Mouse (Mus musculus) MEL (cell line): ENCODE data around the gene Cd99l2. TPM values are rescaled to one million over a fixed set of nuclear protein-coding genes. Genes with fewer than 3 reads are reported as not detected.

Source experiments
- DNase-seq: peaks from one replicate; pipeline ENCODE4 v3.0.0; 2011; ENCODE audit warnings: low read depth, low spot score
- H3K27ac ChIP-seq: 2 replicates; pipeline ENCODE4 v1.5.1; 2012; ENCODE audit warnings: low read depth, mild to moderate bottlenecking, control low read depth, low read length, moderate library complexity; ENCODE audit not compliant: control insufficient read depth
- H3K27me3 ChIP-seq, 2 experiments: fragments of 150-350 bp in 1 of 2; sonication (generic) in 1 of 2; 2 replicates each; pipeline ENCODE4 v1.6.1; 2012; ENCODE audit warnings: low read length in 2 of 2, mild to moderate bottlenecking in 2 of 2, improper control_type of control experiment in 1 of 2, moderate library complexity in 1 of 2; ENCODE audit not compliant: insufficient read depth in 2 of 2, control insufficient read depth in 1 of 2
- H3K36me3 ChIP-seq, 2 experiments: 2 replicates each; pipeline ENCODE4 v1.6.1; 2012 to 2014; ENCODE audit warnings: low read length in 2 of 2, improper control_type of control experiment in 1 of 2, inconsistent platforms in 1 of 2, mild to moderate bottlenecking in 1 of 2; ENCODE audit not compliant: insufficient read depth in 2 of 2, control insufficient read depth in 1 of 2
- H3K4me1 ChIP-seq, 2 experiments: fragments of 150-350 bp in 1 of 2; sonication (generic) in 1 of 2; 2 replicates each; pipeline ENCODE4 v1.6.1; 2012; ENCODE audit warnings: low read length in 2 of 2, improper control_type of control experiment in 1 of 2, mild to moderate bottlenecking in 1 of 2; ENCODE audit not compliant: insufficient read depth in 2 of 2, control insufficient read depth in 1 of 2
- H3K4me3 ChIP-seq, 2 experiments: fragments of 150-350 bp in 1 of 2; sonication (generic) in 1 of 2; 2 replicates each; pipeline ENCODE4 v1.5.1; 2012; ENCODE audit warnings: low read depth in 2 of 2, low read length in 2 of 2, mild to moderate bottlenecking in 2 of 2, moderate library complexity in 2 of 2, control low read depth in 1 of 2, improper control_type of control experiment in 1 of 2; ENCODE audit not compliant: control insufficient read depth in 1 of 2, insufficient read depth in 1 of 2
- H3K79me2 ChIP-seq: 2 replicates; pipeline ENCODE4 v1.6.1; 2012; ENCODE audit warnings: mild to moderate bottlenecking, low read length, moderate library complexity; ENCODE audit not compliant: control insufficient read depth, poor library complexity, insufficient read depth
- H3K9ac ChIP-seq: 2 replicates; pipeline ENCODE4 v1.6.1; 2012; ENCODE audit warnings: low read depth, mild to moderate bottlenecking, control low read depth, low read length, moderate library complexity; ENCODE audit not compliant: control insufficient read depth, poor library complexity, severe bottlenecking
- H3K9me3 ChIP-seq: fragments of 150-350 bp; sonication (generic); replicated peaks from 2 replicates; pipeline ENCODE4 v1.6.1; 2012; ENCODE audit warnings: mild to moderate bottlenecking, low read length, improper control_type of control experiment, moderate library complexity; ENCODE audit not compliant: insufficient read depth
- BHLHE40 ChIP-seq: IDR thresholded peaks from 2 replicates; pipeline ENCODE4 v1.6.1; 2012; ENCODE audit warnings: low read depth, mild to moderate bottlenecking, inconsistent platforms, low read length, improper control_type of control experiment, borderline replicate concordance
- CTCF ChIP-seq, 3 experiments: IDR thresholded peaks in 2 of 3; conservative IDR thresholded peaks in 1 of 3; 2 replicates each; pipeline ENCODE4 v1.5.1; 2011 to 2012; ENCODE audit warnings: low read length in 3 of 3, low read depth in 2 of 3, mild to moderate bottlenecking in 2 of 3, improper control_type of control experiment in 1 of 3, inconsistent platforms in 1 of 3, mixed read lengths in 1 of 3, moderate library complexity in 1 of 3; ENCODE audit not compliant: control insufficient read depth in 1 of 3, insufficient read depth in 1 of 3, poor library complexity in 1 of 3, severe bottlenecking in 1 of 3
- E2F4 ChIP-seq: IDR thresholded peaks from 2 replicates; pipeline ENCODE4 v1.6.1; 2011; ENCODE audit warnings: low read depth, low read length, improper control_type of control experiment, borderline replicate concordance
- GABPA ChIP-seq: IDR thresholded peaks from 2 replicates; pipeline ENCODE4 v1.6.1; 2012; ENCODE audit warnings: low read depth, mild to moderate bottlenecking, inconsistent platforms, low read length, improper control_type of control experiment, moderate library complexity
- HCFC1 ChIP-seq: IDR thresholded peaks from 2 replicates; pipeline ENCODE4 v1.6.1; 2012; ENCODE audit warnings: low read depth, mild to moderate bottlenecking, inconsistent platforms, low read length, improper control_type of control experiment, moderate library complexity
- JUND ChIP-seq: IDR thresholded peaks from 2 replicates; pipeline ENCODE4 v1.6.1; 2011; ENCODE audit warnings: low read depth, mild to moderate bottlenecking, improper control_type of control experiment, low read length
- KAT2A ChIP-seq: conservative IDR thresholded peaks from 2 replicates; pipeline ENCODE4 v1.6.1; 2012; ENCODE audit warnings: low read depth, low read length, improper control_type of control experiment, inconsistent platforms
- MAFK ChIP-seq: IDR thresholded peaks from 2 replicates; pipeline ENCODE4 v1.6.1; 2011; ENCODE audit warnings: low read depth, mild to moderate bottlenecking, low read length, improper control_type of control experiment, borderline replicate concordance
- MAX ChIP-seq: IDR thresholded peaks from 2 replicates; pipeline ENCODE4 v1.6.1; 2011; ENCODE audit warnings: low read length, improper control_type of control experiment
- MEF2A ChIP-seq: IDR thresholded peaks from 2 replicates; pipeline ENCODE4 v1.6.1; 2014; ENCODE audit warnings: low read depth, mild to moderate bottlenecking, inconsistent platforms, low read length, improper control_type of control experiment; ENCODE audit not compliant: poor library complexity, insufficient replicate concordance, severe bottlenecking; ENCODE audit errors: extremely low read depth
- MXI1 ChIP-seq: IDR thresholded peaks from 2 replicates; pipeline ENCODE4 v1.6.1; 2011; ENCODE audit warnings: mild to moderate bottlenecking, low read depth, low read length, improper control_type of control experiment
- NELFE ChIP-seq: IDR thresholded peaks from 2 replicates; pipeline ENCODE4 v1.6.1; 2011; ENCODE audit warnings: low read depth, low read length, improper control_type of control experiment
- NRF1 ChIP-seq: IDR thresholded peaks from 2 replicates; pipeline ENCODE4 v1.6.1; 2014; ENCODE audit warnings: low read depth, mild to moderate bottlenecking, inconsistent platforms, low read length, improper control_type of control experiment, moderate library complexity; ENCODE audit not compliant: poor library complexity, insufficient read depth, severe bottlenecking
- POLR2AphosphoS5 ChIP-seq: IDR thresholded peaks from 2 replicates; pipeline ENCODE4 v1.6.1; 2012; ENCODE audit warnings: low read depth, borderline replicate concordance, mild to moderate bottlenecking, inconsistent platforms, low read length, moderate library complexity, mixed read lengths
- SIN3A ChIP-seq: IDR thresholded peaks from 2 replicates; pipeline ENCODE4 v1.6.1; 2012; ENCODE audit warnings: low read length, improper control_type of control experiment, inconsistent platforms
- SMC3 ChIP-seq: IDR thresholded peaks from 2 replicates; pipeline ENCODE4 v1.6.1; 2011; ENCODE audit warnings: low read depth, low read length, improper control_type of control experiment
- TAL1 ChIP-seq: IDR thresholded peaks from 2 replicates; pipeline ENCODE4 v1.6.1; 2012; ENCODE audit warnings: mild to moderate bottlenecking, inconsistent platforms, low read length, moderate library complexity, mixed read lengths
- USF1 ChIP-seq: IDR thresholded peaks from 2 replicates; pipeline ENCODE4 v1.6.1; 2014; ENCODE audit warnings: low read depth, mild to moderate bottlenecking, inconsistent platforms, low read length, improper control_type of control experiment, moderate library complexity
- USF2 ChIP-seq, 2 experiments: IDR thresholded peaks; 2 replicates each; pipeline ENCODE4 v1.6.1; 2011 to 2012; ENCODE audit warnings: improper control_type of control experiment in 2 of 2, low read length in 2 of 2, borderline replicate concordance in 1 of 2, inconsistent platforms in 1 of 2, low read depth in 1 of 2, mild to moderate bottlenecking in 1 of 2; ENCODE audit not compliant: insufficient read depth in 1 of 2
- ZC3H11A ChIP-seq: IDR thresholded peaks from 2 replicates; pipeline ENCODE4 v1.6.1; 2012; ENCODE audit warnings: low read depth, mild to moderate bottlenecking, inconsistent platforms, low read length, improper control_type of control experiment
- ZKSCAN1 ChIP-seq: IDR thresholded peaks from 2 replicates; pipeline ENCODE4 v1.6.1; 2012; ENCODE audit warnings: low read depth, mild to moderate bottlenecking, inconsistent platforms, low read length, improper control_type of control experiment, moderate library complexity
- ZNF384 ChIP-seq: IDR thresholded peaks from 2 replicates; pipeline ENCODE4 v1.6.1; 2012; ENCODE audit warnings: low read depth, mild to moderate bottlenecking, inconsistent platforms, low read length, improper control_type of control experiment
- polyA plus RNA-seq, 2 experiments: library from polyadenylated mRNA; stranded (reverse) in 1 of 2; unstranded in 1 of 2; fragments of >175 nt in 1 of 2; fragments of >200 nt in 1 of 2; gene quantifications; 2 replicates each; pipeline versions ENCODE4 v1.2.1 to v1.2.4; 2012; ENCODE audit warnings: low replicate concordance in 2 of 2, low read depth in 1 of 2; ENCODE audit not compliant: insufficient read length in 2 of 2, insufficient read depth in 1 of 2, missing spikeins in 1 of 2
- total RNA-seq: library from RNA; depleted of rRNA; stranded (reverse); fragments of 300-350 nt; gene quantifications from 2 replicates; pipeline ENCODE4 v1.2.3, GENCODE M21; 2012

The Cd99l2 gene
- total and polyA plus RNA-seq, 3 experiments: 7.9 to 12.0 TPM; not detected in 1

GRCm38 (mm10) chrX:71456078-71456737, 36.4 kb downstream of the Cd99l2 start:
- Histone ChIP-seq H3K36me3 (no peaks in the 10 kb centered on the region), H3K9me3 (no peaks in the 10 kb centered on the region), H3K27ac (no peak overlapping the region), H3K79me2 (no peaks in the 10 kb centered on the region), H3K27me3 (no peaks in the 10 kb centered on the region), H3K4me1 (no peaks in the 10 kb centered on the region), H3K9ac (no peak overlapping the region), H3K4me3 (no peak overlapping the region)
- DNase-seq: no peak
- no peak for TF ChIP-seq E2F4
- TF ChIP-seq POLR2AphosphoS5: no peak
- no peak for TF ChIP-seq ZKSCAN1
- no peak for TF ChIP-seq NELFE
- TF ChIP-seq NRF1: no peak
- no peak for TF ChIP-seq ZNF384

- Histone ChIP-seq H3K79me2 (no peaks in the 10 kb centered on the region), H3K36me3 (no peaks in the 10 kb centered on the region), H3K9ac (no peak overlapping the region), H3K27ac (no peak overlapping the region), H3K4me1 (no peaks in the 10 kb centered on the region), H3K4me3 (no peak overlapping the region), H3K27me3 (no peaks in the 10 kb centered on the region), H3K9me3 (no peaks in the 10 kb centered on the region)
- DNase-seq: no peak
- TF ChIP-seq HCFC1 (no peak), MXI1 (no peak), JUND (no peak), BHLHE40 (no peak), GABPA (no peak), USF1 (no peak)
These were observed 49.7 kb downstream of the Cd99l2 start for GRCm38 (mm10) chrX:71442916-71443315.

- TF ChIP-seq BHLHE40: no peak
- no peak for TF ChIP-seq MEF2A
- TF ChIP-seq MXI1: no peak
- TF ChIP-seq E2F4: no peak
- TF ChIP-seq USF2 (IDR thresholded peaks at IDR 0.05; ENCODE audit: borderline replicate concordance in 1 of 2, insufficient read depth in 1 of 2, low read depth in 1 of 2, low read length in 2 of 2): no peak
- no peak for TF ChIP-seq GABPA
- TF ChIP-seq SMC3: no peak
- no peak for TF ChIP-seq MAFK
- no peak for TF ChIP-seq TAL1
- no peak for TF ChIP-seq USF1
- no peak for TF ChIP-seq SIN3A
- no peak for TF ChIP-seq KAT2A
- TF ChIP-seq CTCF (IDR thresholded peaks at IDR 0.05 in 2 of 3, conservative IDR thresholded peaks at IDR 0.05 in 1 of 3; ENCODE audit: control insufficient read depth in 1 of 3, insufficient read depth in 1 of 3, low read depth in 2 of 3, low read length in 3 of 3, poor library complexity in 1 of 3, severe bottlenecking in 1 of 3): no peak
- TF ChIP-seq NELFE: no peak
- no peak for TF ChIP-seq ZNF384
- no peak for TF ChIP-seq MAX
- TF ChIP-seq ZKSCAN1: no peak
- TF ChIP-seq NRF1: no peak
- TF ChIP-seq ZC3H11A: no peak
- no peak overlapping the region for H3K27ac ChIP-seq
- no peaks in the 10 kb centered on the region for H3K36me3 ChIP-seq
- H3K9me3 ChIP-seq: no peaks in the 10 kb centered on the region
- no peak for DNase-seq
- H3K27me3 ChIP-seq: no peaks in the 10 kb centered on the region
- H3K79me2 ChIP-seq: no peaks in the 10 kb centered on the region
- H3K4me1 ChIP-seq: no peaks in the 10 kb centered on the region
- no peak overlapping the region for H3K4me3 ChIP-seq
- H3K9ac ChIP-seq: no peak overlapping the region
These were observed 53.2 kb downstream of the Cd99l2 start for GRCm38 (mm10) chrX:71439473-71439872.
